Mouse (Mus musculus) liver, adult (tissue): ENCODE measurements around the gene Ifitm2.

ENCODE experiments used
- GATA4 ChIP-seq: IDR thresholded peaks from 2 replicates; pipeline ENCODE4 v1.6.1; 2014; ENCODE audit warnings: mild to moderate bottlenecking, low read length; ENCODE audit not compliant: insufficient replicate concordance

The Ifitm2 gene

GRCm38 (mm10) chr7:140952441-140952840 lies 3.3 kb downstream of the Ifitm2 start:
- TF ChIP-seq GATA4, result no peak

- TF ChIP-seq GATA4, result no peak
These were observed 4.0 kb downstream of the Ifitm2 start for GRCm38 (mm10) chr7:140951765-140952164.

GRCm38 (mm10) chr7:140951051-140951450 lies 4.7 kb downstream of the Ifitm2 start:
- 0 out of 2 replicates have a peak, but pooled peaks have one; percentile 6 for TF ChIP-seq GATA4

GRCm38 (mm10) chr7:140949824-140950530 lies 5.8 kb downstream of the Ifitm2 start, which contains the start of gene Ifitm5:
TSS of gene Ifitm5 (minus strand) at chr7:140950291.
- TF ChIP-seq GATA4, result no peak

GRCm38 (mm10) chr7:140949255-140949654 lies 6.5 kb downstream of the Ifitm2 start:
- no peak for TF ChIP-seq GATA4

- TF ChIP-seq GATA4, result peak; percentile 96
These were observed 7.6 kb downstream of the Ifitm2 start for GRCm38 (mm10) chr7:140948161-140948560.

- peak; percentile 93; the same call in 1 of the 2 replicates for TF ChIP-seq GATA4
These were observed 8.8 kb downstream of the Ifitm2 start for GRCm38 (mm10) chr7:140946980-140947379.

- no peak for TF ChIP-seq GATA4
These were observed 9.5 kb downstream of the Ifitm2 start for GRCm38 (mm10) chr7:140946311-140946710.

GRCm38 (mm10) chr7:140945247-140945646 lies 10.5 kb downstream of the Ifitm2 start:
- no peak for TF ChIP-seq GATA4

- TF ChIP-seq GATA4, result no peak
These were observed 11.6 kb downstream of the Ifitm2 start for GRCm38 (mm10) chr7:140944236-140944635.

- TF ChIP-seq GATA4, result no peak
These were observed 12.4 kb downstream of the Ifitm2 start for GRCm38 (mm10) chr7:140943356-140943755.

- no peak for TF ChIP-seq GATA4
These were observed 13.0 kb downstream of the Ifitm2 start for GRCm38 (mm10) chr7:140942811-140943210.

- TF ChIP-seq GATA4, result no peak
These were observed 13.4 kb downstream of the Ifitm2 start for GRCm38 (mm10) chr7:140942341-140942740.

- peak; percentile 49; the same call in 1 of the 2 replicates for TF ChIP-seq GATA4
These were observed 14.3 kb downstream of the Ifitm2 start, which contains the start of gene Pgghg for GRCm38 (mm10) chr7:140941222-140942051. TSS of gene Pgghg (plus strand) at chr7:140941391.

GRCm38 (mm10) chr7:140939669-140940171 lies 16.1 kb downstream of the Ifitm2 start:
- TF ChIP-seq GATA4, result no peak

- no peak for TF ChIP-seq GATA4
These were observed 16.9 kb downstream of the Ifitm2 start for GRCm38 (mm10) chr7:140938896-140939295.
